Mouse (Mus musculus) urinary bladder, postnatal 4 days (tissue): ENCODE data around the gene Rgs7bp.

Experiments
- DNase-seq, 2 experiments: peaks; one replicate each; pipeline ENCODE4 v3.0.0; 2021 to 2022; ENCODE audit warnings: low spot score in 2 of 2

Gene Rgs7bp

DNA sequence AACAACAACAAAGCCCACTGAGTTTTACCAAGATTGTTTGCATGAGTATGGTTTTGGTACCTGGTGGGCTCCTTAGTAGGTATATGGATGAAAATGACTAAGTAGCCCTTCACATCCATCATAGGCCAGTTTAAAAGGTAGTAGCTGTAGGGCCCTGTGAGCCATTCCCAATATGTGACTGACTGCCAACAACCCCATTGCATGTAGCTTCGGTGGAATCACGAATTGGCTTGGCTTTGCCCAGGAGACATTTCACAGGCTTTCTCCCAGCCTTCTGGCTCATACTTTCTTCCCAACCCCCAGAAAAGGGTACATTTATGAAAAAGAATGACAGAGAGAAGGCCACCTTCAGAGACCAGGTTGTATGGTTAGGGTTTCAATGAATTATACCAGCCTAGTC, 45.8 kb downstream of the Rgs7bp start:
- DNase-seq: no peak

DNA sequence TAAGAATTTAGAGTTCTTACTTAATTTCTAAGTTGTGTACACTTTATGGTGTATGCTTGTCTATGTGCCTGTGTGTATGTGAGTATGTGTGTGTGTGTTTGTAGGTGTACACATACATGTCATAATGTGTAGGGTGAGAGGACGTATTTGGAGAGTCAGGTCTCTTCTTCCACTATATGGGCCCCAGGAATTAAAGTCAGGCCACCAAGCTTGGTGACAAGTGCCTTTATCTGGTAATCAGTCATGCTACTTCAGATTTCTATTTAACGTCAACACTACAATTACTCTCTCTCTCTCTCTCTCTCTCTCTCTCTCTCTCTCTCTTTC, 51.9 kb downstream of the Rgs7bp start:
- DNase-seq: no peak

DNA sequence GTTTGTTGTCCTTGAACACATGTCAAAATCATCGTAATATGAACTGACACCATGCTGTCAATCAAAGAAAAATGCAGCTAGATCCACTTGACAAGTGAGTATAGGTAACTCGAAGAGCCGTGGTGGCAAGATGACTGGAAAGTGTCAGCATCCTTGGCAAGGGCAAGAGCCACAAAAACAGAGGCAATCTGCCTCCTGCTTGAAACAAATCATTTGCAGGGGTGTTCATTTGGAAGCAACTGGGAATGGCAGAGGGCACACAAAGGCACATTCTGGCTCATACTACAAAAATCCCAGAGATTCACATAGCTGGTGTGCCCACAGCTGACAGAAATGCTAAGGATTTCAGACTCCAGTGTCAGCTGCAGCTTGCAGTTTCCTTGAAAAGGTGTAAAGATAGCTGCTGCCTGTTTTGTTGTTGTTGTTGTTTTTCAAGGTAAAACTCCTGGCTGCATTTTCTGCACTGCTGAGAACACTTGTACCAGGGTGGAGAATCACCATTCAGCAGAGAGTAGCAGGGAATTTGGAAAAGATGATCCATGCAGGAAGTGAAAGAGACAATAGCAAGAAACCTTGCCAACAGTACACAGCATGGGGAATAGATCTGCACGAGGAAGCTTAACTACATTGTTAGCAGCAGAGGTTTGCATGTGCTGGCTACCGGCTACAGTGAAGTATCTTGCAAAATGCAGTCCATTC, 52.4 kb downstream of the Rgs7bp start:
- DNase-seq: no peak

GRCm38 (mm10) chr13:105001714-105002113, 53.0 kb downstream of the Rgs7bp start:
- DNase-seq: no peak

DNA sequence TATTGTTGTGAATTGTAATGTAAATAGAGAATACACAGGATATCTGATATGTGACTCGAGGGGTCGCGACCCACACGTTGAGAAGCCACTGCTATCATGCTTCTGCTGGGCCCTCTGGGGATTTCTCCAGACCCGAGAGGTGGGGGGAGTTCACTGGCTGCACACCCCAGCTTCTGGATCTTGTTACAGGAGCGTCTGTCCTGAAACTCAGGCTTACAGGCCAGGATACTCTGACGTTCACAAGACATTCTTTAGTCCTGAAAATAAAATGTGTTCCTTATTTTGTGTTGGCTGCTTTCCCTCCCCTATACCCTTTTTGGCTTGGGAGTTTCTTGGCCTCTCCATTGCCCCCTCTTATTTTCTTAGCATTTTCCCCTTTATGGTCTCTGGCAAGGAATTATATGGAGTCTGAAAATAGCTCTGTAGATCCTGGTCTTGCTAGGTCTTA, 65.9 kb downstream of the Rgs7bp start:
- DNase-seq: no peak

- no peak for DNase-seq
These were observed 66.7 kb downstream of the Rgs7bp start for GRCm38 (mm10) chr13:104988009-104988540.

GRCm38 (mm10) chr13:104985691-104986090, 69.0 kb downstream of the Rgs7bp start:
- no peak for DNase-seq

GRCm38 (mm10) chr13:104983989-104984388, 70.7 kb downstream of the Rgs7bp start:
- no peak for DNase-seq

- no peak for DNase-seq
These were observed 71.9 kb downstream of the Rgs7bp start for GRCm38 (mm10) chr13:104982781-104983353.

- DNase-seq: no peak
These were observed 76.6 kb downstream of the Rgs7bp start for GRCm38 (mm10) chr13:104978176-104978575.

GRCm38 (mm10) chr13:104967486-104967885, 87.2 kb downstream of the Rgs7bp start:
- DNase-seq: no peak

DNA sequence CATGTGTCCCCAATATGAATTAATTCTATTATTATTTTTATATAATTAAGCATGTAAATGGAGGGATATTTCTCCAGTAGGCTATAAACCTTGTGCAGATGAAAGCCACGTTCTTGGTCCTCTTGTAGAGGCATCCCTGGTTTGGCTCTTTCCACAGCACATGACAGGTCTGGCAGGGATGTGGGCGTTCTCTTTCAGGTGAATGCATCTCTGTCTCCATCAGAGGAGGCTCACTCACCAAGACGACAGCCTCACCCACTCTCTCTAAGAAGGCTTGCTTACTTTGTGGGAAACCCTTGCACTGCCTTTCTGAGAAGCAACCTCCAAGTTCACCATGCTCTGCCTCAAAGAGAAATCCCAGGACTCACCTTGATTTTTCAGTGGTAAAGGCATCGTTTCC, 91.0 kb downstream of the Rgs7bp start:
- DNase-seq: no peak

DNA sequence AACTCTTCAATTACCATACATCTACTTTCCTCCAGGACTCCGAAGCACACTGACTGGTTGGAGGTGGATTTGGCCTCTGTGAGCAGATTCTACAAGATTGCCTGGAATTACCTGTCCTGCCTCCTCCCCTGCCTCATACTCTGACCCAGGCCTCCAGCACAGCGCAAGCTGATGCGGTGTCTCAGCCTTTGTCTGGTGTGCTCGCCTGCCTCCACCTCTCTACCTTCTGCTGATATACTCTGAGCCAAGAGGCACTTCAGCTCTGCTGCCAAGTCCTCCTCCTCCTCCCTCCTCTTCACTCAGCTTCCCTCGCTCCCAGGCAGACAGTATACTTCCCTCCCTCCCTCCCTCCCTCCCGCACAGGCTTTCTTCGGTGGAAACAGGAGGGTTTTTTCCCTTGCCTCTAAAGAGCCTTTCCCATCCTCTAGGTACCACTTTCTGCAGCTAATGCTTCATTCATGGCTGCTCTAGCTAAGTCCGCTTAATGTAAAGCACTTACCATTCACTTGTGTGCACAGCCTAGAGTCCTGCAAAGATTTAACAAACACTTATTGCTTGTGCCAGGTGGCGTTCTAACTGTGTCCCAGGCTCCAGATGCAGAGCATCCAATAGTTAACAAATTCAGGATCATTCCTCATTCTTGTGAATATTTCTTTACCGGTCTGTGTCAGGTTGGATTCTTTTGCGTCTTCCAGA, 91.9 kb downstream of the Rgs7bp start:
- DNase-seq: no peak

GRCm38 (mm10) chr13:104962166-104962565, 92.6 kb downstream of the Rgs7bp start:
- DNase-seq: no peak

GRCm38 (mm10) chr13:104960951-104961715, 93.6 kb downstream of the Rgs7bp start:
- no peak for DNase-seq

GRCm38 (mm10) chr13:104960206-104960928, 94.4 kb downstream of the Rgs7bp start:
- DNase-seq: no peak

DNA sequence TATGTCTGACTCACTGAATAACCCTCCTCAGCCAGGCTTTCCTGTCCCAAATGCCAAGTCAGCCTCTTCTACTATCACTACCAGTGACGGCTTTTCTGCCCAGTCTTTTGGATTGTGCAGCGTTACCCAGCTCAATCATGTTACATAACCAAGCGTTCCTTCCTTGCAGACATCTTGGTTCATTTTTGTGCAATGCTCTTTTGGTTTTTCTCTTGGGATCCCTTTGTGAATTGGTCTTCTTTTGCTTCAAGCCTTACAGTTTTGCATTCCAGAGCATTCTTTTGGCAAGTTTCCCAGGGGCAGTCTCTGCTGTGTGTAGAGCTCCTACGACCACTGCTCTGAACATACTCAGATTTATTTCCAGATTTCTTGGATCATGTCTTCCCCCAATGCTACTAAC, 95.0 kb downstream of the Rgs7bp start:
- no peak for DNase-seq

DNA sequence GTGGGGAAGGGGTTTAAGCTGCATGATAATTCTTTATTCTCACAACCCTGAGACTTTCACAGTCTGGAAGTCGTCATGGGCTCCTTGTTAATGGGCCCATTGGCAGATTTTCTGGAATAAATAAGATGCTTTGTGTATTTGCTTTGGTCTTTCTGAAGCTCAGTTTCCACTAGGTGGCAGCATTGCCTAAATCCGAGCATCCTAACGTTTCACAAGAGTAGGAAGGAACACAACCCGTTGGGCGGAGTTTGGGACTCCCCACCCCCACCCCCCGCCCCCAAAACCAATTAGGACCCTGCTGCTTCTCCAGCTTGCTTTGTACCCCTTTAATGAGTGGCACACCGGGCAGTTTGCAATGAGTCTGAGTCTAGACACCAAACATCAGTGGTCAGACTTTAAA, 106.8 kb downstream of the Rgs7bp start:
- peak; percentile 50 to 74 for DNase-seq

DNA sequence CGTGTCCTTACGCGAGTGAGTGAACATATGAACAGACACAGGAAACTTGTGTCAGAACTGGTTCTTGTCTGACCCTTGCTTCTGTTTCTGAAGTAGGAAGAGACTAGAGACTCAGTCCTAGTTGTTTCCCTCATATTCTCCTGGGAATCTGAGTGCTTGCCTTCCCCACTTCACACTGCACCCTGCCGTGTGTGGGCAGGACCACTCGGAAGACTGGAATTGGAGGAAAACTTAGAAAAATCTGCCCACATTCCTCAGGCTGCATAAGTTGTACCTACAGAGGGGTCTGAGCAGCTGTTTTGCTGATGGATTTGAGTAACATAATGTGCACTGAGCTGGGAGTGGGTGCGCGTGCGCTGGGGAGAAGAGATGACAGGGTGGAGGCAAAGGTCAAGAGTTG, 114.2 kb downstream of the Rgs7bp start:
- no peak for DNase-seq

DNA sequence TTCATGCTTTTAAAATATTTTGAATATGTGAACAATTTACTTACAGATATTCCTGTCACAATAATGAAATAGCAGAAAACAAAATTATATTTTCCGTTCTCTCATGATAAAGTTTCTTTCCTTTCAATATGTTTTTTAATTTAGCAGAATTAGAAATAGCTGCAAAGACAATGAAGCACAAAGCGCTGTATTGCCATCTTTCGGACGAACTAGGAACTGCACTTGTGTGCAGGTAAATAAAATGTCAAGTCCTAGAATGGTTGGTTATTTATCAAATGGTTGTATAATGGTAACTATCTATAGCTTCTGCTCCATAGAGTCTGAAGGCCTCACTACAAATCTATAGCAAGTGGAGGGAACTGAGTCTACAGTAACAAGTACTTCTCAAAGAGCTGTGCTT, 114.9 kb downstream of the Rgs7bp start:
- peak in 1 of 2 experiments; percentile 70 for DNase-seq

DNA sequence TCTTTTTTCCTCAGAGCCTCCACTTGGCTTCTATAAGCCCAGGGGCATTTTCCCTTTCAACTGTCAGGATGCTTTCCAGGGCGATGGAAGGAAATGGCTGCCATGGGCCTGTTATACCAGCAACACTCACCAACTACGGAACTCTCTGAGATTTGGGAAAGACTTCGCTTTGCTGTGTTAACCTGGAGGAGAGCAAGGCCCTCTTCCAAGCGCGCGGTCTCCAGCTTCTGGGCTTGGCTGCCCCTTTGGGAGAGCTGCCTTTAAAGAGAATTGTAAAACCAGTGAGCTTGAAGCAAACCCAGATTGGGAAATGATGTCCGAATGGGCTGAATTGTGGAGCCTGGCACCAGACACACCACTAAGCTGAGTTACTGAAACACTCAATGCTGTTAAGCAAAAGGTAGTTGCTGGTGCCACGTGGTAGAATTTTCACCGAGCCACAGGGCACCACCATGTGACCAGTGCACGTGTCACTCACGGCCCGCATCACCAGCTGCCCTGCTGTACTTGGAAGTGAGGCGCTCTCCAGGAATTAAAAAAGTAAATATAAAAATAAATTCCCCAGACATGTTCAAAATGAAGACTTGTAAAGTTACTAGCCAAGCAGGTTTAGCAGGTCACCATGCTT, 115.7 kb downstream of the Rgs7bp start:
- no peak for DNase-seq
